Mouse (Mus musculus) heart, adult 11 months (tissue): ENCODE measurements around the gene Stpg2.
A peak's percentile ranks its signal among the peaks of the same experiment; 100 is the strongest.
"Not testable (repeated sequence)": the region's sequence is repeated elsewhere in the genome, so short reads cannot be mapped to it uniquely, and the experiment has no call there.

Experiments used
- DNase-seq: peaks from one replicate; pipeline ENCODE4 v3.0.0; 2022

Gene Stpg2

DNA sequence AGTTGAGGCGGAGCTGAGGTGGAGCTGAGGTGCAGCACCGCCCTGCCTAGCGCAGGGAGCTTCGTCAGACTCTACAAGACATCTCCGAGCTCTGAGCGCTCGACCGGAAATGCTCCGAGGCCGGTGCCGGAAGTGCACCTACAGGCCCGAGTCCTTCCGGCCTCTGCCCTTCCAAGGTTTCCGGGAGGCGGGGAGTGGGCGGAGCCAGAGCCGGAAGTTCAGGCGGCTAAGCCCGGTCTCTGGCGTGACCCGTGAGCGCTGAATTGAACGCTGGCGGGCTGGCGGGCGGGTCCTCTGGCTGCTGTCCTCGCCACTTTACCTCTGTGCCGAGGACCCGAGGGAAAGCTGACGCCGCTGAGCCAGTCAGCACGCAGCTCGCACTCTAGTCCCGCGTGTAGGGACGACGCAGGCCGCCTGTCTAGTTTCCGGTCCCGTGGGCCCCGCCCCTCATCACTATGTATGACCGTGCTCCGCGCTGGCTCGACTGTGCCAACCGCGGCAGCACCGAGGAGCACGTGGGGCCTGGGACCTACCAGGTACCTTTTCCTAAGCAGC, at the start of gene Stpg2:
TSS of gene Stpg2 (plus strand) at position 251 of the 555 bp plus-strand sequence.
- DNase-seq: peak; percentile 98

DNA sequence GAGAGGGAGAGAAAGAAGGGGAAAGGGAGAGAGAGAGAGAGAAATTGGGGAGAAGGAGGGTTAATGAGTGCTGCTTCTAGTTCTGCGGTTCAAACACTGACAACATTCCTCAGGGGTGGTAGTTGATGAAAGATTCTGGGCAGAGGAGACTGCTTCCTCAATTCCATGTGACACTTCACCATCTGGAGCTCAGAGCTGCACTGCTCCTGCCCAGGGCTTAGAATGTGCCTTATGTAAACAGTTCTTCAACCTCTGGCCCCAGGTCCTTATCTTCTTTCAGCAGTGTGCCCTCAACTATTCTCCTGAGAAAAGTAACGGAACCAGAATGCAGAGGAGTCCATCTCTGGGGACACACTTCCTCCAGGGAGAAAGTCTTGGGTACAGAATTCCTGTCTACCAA, 43.3 kb upstream of the Stpg2 start:
- DNase-seq: peak; percentile 67

- DNase-seq: no peak
Observed at GRCm38 (mm10) chr3:139162658-139163057, 42.8 kb upstream of the Stpg2 start.

DNA sequence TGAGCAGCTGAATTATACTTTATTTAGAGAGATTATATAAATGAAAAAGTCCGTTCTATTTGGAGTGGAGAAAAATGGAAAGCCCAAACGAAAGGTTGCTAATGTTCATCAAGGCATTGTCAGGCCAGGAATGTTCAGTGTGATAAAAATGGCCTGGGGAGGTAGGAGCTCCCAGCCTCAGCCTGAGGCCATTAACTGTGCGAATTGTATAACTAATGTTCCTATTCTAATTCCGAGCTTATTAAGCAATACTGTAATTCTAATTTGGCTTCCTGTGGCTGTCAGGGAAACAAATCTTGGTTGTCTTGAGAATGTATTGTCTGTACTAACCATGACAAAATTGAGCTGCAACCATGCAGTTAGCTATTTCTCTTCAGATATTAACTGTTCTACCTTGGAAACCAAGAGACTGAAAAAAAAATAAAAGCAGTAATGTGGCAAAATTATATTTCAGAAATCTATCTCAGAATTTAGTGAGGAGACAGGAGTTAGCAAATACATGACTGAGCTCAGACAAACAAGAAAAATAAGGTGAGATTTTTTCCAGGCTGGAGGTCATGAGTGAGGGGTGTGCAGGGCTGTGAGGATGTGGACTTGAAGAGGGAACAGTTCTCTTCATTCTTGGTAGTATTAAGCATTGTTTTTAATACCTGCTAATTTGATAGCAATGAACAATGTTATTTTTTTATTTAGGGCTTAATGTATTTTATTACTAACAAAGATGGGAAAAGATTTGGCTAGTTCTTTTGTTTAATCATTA, 36.8 kb upstream of the Stpg2 start:
- DNase-seq: no peak

DNA sequence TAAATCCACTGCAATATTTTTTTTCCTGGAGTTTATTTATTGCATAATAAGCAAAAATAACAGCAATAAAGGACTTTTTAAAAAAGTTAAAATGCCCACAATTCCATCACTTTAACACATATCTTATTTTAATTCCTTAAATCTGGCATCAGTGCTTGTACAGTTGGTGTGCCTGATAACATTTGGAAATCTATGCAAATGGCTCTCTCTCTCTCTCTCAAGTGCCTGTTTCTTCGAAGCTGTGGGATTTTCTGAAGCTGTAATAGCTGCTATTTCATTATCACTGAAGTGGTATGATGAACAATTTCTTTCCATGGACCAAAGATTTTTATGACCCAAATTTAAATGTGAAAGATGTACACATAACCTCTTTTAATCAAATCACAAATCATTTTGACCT, 35.8 kb upstream of the Stpg2 start:
- no peak for DNase-seq

DNA sequence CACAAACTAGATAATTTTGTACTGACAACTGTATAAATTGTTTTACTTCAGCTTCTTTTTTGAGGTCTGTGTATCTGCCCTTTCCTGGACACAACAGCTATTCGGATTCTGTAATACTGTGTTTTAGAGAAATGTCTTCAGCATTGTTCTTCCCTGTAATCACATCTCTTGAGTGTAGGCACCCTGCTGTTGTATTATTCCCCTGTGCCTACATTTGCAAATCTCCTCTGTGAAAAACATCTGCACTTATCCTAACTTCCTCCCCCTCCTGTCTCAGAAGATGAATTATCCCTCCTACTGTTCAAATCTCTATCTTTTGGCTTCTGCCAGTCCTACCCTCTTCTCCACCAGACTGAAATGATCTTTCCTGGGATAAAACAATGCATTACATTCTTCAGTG, 28.6 kb upstream of the Stpg2 start:
- DNase-seq: no peak

GRCm38 (mm10) chr3:139191541-139191940, 14.0 kb upstream of the Stpg2 start:
- peak; percentile 13 for DNase-seq

- DNase-seq: no peak
Observed at GRCm38 (mm10) chr3:139193917-139194316, 11.6 kb upstream of the Stpg2 start.

GRCm38 (mm10) chr3:139198412-139198811, 7.1 kb upstream of the Stpg2 start:
- peak; percentile 22 for DNase-seq

DNA sequence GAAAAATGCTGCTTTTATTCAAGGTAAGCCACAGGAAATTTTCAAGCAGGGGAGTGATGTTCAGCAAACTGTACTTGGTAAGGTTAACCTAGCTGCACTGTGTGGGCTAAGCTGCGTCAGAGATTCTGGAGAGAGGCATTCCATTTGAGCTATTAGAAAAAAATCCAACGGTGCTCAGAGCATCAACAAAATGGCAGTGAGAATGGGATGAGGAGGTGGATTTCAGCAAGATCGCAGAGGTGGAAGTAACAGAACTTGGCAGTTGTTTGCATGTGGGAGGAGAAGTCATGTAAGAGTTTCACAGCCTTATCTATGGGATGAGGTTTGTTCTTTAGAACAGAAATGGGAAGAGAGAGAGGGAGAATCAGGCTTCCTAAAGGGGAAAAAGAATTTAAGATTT, 5.2 kb upstream of the Stpg2 start:
- DNase-seq: peak; percentile 25

- no peak for DNase-seq
Observed at GRCm38 (mm10) chr3:139216945-139217344, 11.5 kb downstream of the Stpg2 start.

DNA sequence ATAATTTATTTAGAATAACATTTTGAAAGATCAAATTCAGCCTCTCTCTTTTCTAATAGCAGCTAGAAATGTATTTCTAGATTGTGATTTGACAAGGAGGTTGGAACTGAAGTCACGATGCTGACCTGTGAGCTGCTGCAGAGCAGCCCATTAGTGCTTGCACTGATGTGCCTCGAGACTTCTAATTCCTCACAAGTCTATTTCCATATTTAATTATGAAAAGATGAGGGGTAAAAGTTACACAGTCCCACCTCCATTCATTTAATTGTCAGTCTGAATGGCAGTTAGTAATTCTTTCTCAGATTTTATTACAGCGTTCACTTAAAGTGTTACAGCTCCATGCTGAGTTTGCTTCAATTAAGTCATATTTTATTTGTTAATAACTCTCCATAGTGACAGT, 19.6 kb downstream of the Stpg2 start:
- DNase-seq: no peak

GRCm38 (mm10) chr3:139226811-139227210, 21.3 kb downstream of the Stpg2 start:
- no peak for DNase-seq

DNA sequence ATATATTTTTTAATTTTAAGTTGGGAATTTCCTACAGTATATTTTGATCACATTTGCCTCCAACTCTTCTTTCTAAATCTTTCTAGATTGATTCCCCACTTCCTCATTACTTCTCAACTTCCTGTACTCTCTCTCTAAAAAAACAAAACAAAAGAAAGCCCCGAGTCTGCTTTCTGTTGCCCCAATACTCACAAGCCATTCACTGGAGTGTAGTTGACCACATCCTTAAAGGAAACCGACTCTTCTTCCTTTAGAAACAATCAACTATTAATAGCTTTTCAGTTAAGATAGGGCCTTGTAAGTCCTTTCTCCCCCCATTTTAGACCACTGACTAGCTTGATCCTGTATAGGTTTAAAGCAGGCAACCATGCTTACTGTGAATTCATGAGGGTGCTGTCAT, 39.7 kb downstream of the Stpg2 start:
- DNase-seq: no peak

DNA sequence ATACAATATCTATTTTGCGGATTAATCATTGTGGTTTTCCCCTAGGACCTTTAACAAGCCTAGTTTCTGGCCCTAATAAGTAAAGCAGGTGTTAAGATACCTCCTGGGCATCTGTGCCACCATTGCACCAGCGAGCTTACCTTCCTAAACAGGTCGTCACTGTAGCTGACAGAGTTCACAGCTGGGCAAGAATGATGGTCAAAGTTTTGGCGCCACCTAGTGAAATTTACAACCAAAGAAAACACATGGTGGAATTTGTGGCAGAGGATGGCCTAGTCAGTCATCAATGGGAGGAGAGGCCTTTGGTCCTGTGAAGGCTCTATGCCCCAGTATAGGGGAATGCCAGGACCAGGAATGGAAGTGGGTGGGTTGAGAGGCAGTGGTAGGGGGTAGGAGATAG, 41.0 kb downstream of the Stpg2 start:
- DNase-seq: no peak

DNA sequence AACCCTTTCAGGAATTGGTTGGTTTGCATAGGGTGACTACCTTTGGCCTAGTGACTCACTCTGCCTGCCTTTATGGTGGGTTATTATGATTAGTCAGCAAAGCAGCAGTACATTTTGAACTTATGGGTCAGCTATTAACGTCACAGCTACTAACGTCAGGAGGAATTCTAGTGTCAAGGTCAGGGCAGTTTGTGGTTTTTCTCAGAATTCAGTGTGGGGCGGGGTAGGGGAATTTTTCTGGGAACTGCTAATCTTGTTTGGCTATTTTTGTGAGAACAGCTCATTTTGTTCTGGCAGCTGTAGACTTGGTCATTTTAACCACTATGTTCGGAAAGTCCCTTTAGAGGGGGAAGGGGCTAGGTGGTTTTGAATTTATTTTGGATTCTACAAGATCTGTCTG, 56.9 kb downstream of the Stpg2 start:
- not testable (repeated sequence) for DNase-seq

- no peak for DNase-seq
Observed at GRCm38 (mm10) chr3:139297909-139298308, 92.4 kb downstream of the Stpg2 start.

- no peak for DNase-seq
Observed at GRCm38 (mm10) chr3:139308078-139308809, 102.8 kb downstream of the Stpg2 start.

- DNase-seq: no peak
Observed at GRCm38 (mm10) chr3:139311721-139312120, 106.2 kb downstream of the Stpg2 start.

DNA sequence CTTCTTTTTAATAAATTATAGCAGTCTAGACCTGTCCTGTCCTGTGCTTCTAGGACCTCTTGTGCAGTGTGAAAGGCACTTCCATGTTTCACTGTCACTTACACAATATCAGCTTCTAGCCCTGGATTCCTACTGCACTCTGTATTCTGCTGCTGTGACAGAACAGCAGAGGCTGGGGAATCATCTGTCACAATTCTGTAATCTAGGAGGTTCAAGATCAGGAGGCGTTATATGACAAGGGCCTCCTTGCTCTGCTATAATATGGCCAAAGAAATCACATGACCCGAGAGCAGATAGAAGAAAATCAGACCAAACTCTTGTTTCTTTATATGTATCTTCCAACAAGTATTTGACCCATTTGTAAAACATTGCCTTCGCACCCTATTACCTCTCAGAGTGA, 175.0 kb downstream of the Stpg2 start:
- DNase-seq: no peak

DNA sequence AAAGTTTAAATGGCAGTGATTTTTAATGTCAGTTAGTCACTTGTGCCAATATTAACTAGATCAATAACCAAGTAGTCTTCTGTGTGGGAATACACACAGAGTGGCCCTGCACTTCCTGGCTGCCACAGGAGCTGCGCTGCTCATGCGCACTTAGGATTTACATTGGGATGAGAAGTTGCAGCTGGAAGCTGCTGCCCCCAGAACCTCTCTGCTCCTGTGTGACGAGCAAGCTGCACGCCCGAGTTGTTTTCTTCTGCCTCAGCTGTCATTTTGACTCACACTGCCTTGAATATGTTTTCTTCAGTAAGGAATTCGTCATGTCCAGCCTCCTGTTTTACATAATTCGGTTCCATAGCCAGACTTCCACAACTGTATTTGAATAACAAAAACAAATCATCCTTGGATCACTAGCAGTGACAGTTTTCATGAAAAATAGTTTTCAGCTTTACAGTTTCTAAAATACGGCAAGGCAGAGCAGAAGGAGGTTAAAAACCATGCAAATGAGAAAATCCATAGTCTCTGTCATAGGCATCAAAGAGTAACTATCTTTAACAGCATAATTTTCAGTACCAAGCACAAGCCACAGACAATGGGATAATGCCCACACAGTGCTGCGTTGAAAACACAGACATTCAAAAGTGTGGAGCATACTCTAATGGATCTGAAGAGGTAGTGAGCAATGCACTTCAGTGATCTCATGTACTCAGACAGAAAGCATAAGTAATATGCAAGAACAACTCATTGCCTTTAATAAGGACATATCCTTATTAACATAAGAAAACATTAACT, 191.8 kb downstream of the Stpg2 start:
- no peak for DNase-seq

GRCm38 (mm10) chr3:139404673-139405072, 199.2 kb downstream of the Stpg2 start:
- no peak for DNase-seq

DNA sequence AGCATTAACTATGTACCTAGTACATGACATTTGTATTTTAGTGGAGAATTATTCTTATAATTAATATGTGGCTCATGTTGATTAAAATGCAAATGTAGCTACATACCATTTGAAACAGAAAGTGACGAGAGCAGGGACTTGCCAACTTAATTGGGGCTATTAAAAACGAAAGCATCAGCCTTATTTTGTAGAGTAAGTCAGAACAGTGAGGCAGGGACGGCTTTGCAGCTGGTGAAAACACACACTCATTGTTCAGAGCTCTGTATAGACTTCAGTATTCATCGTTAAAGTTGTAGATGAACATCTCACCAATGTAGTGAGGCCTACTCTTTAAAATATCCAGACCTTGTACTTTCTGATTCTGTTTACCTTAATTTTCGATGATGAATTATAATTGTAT, 213.6 kb downstream of the Stpg2 start:
- no peak for DNase-seq
